ENCODE assay signal across 24 mouse cellular contexts in genomic region chr5:5486071-5486470, GRCm38 (mm10). TPM values are rescaled to one million over a fixed set of nuclear protein-coding genes. Genes with fewer than 3 reads are reported as not detected.
"Had no signal": no experiment of that assay in that cellular context is flagged by ENCODE, and none has a peak within 500 bp of the region (broad histone marks: within the 10 kb centered on the region; RNA-seq: fewer than 3 reads in every experiment).

No protein-coding gene starts in this region.

- H3K9ac ChIP-seq: limb, embryonic 13.5 days; liver, embryonic 12.5 days; liver, embryonic 15.5 days; lung, embryonic 15.5 days; midbrain, embryonic 13.5 days had no signal

- H3K4me3 ChIP-seq: limb, embryonic 10.5 days; limb, embryonic 13.5 days; liver, embryonic 12.5 days; liver, embryonic 15.5 days; lung, embryonic 15.5 days; megakaryocyte, embryonic 14.5 days; midbrain, embryonic 10.5 days; midbrain, embryonic 13.5 days had no signal

- H3K27ac ChIP-seq: kidney, postnatal 0 days; limb, embryonic 10.5 days; limb, embryonic 13.5 days; liver, embryonic 12.5 days; liver, embryonic 15.5 days; lung, embryonic 15.5 days; midbrain, embryonic 10.5 days; midbrain, embryonic 13.5 days; stomach, postnatal 0 days had no signal

- H3K27me3 ChIP-seq: limb, embryonic 13.5 days; liver, embryonic 12.5 days; liver, embryonic 15.5 days; lung, embryonic 15.5 days; megakaryocyte, embryonic 14.5 days; midbrain, embryonic 13.5 days had no signal

- ATAC-seq: liver, embryonic 12.5 days; midbrain, embryonic 13.5 days had no signal

- H3K4me2 ChIP-seq: limb, embryonic 13.5 days; liver, embryonic 12.5 days; liver, embryonic 15.5 days; lung, embryonic 15.5 days; midbrain, embryonic 13.5 days had no signal

- H3K36me3 ChIP-seq: limb, embryonic 10.5 days; limb, embryonic 13.5 days; liver, embryonic 12.5 days; liver, embryonic 15.5 days; lung, embryonic 15.5 days; midbrain, embryonic 10.5 days; midbrain, embryonic 13.5 days had no signal

- DNase-seq: kidney, postnatal 25 days; liver; lung, adult 18-20 months; lung, postnatal 10 days; lung, postnatal 36 days; thymus, adult 2 months; thymus, postnatal 14 days; thymus, postnatal 4 days had no signal

- H3K9me3 ChIP-seq: limb, embryonic 10.5 days; limb, embryonic 13.5 days; liver, embryonic 12.5 days; liver, embryonic 15.5 days; lung, embryonic 15.5 days; megakaryocyte, embryonic 14.5 days; midbrain, embryonic 10.5 days; midbrain, embryonic 13.5 days had no signal

- H3K4me1 ChIP-seq: limb, embryonic 10.5 days; limb, embryonic 13.5 days; liver, embryonic 12.5 days; liver, embryonic 15.5 days; lung, embryonic 15.5 days; megakaryocyte, embryonic 14.5 days; midbrain, embryonic 10.5 days; midbrain, embryonic 13.5 days had no signal

RNA-seq across cellular contexts. Expression of gene 1700015F17Rik, which starts 7.1 kb away (rescaled TPM):
- total RNA-seq: layer of hippocampus, postnatal 14 days; midbrain, postnatal 0 days had no signal
- polyA plus RNA-seq: kidney, embryonic 14.5 days; kidney, postnatal 0 days; large intestine, adult 2 months; limb, embryonic 10.5 days; limb, embryonic 13.5 days; liver, embryonic 12.5 days; liver, embryonic 15.5 days; lung, embryonic 15.5 days; midbrain, embryonic 10.5 days; midbrain, embryonic 13.5 days; neural tube, embryonic 11.5 days; stomach, embryonic 14.5 days; stomach, postnatal 0 days; thymus, adult 2 months had no signal
